Mouse (Mus musculus) intestine, embryonic 16.5 days (tissue): ENCODE results near the gene Ccdc113. TPM values are rescaled to one million over a fixed set of nuclear protein-coding genes. Genes with fewer than 3 reads are reported as not detected.
"Not testable (repeated sequence)": the region's sequence is repeated elsewhere in the genome, so short reads cannot be mapped to it uniquely, and the experiment has no call there.

Source experiments
- ATAC-seq: fragments of 200-750 bp; cut with Nextera tagmentation; 2 replicates; pipeline ENCODE4 v1.8.0; 2017; ENCODE audit warnings: moderate TSS enrichment, moderate library complexity
- H3K27ac ChIP-seq: fragments of 300-500 bp; sonication (generic); 2 replicates; pipeline ENCODE4 v1.5.1; 2014; ENCODE audit warnings: mild to moderate bottlenecking, low read length
- H3K27me3 ChIP-seq: fragments of 300-500 bp; sonication (generic); replicated peaks from 2 replicates; pipeline ENCODE4 v1.6.1; 2014; ENCODE audit warnings: low read length, control low read depth, mixed read lengths; ENCODE audit not compliant: control insufficient read depth, insufficient read depth
- H3K36me3 ChIP-seq: fragments of 300-500 bp; sonication (generic); 2 replicates; pipeline ENCODE4 v1.6.1; 2014; ENCODE audit warnings: low read length, control low read depth; ENCODE audit not compliant: control insufficient read depth, insufficient read depth
- H3K4me1 ChIP-seq: fragments of 300-500 bp; sonication (generic); 2 replicates; pipeline ENCODE4 v1.6.1; 2014; ENCODE audit warnings: low read length, control low read depth, mixed read lengths; ENCODE audit not compliant: control insufficient read depth, insufficient read depth
- H3K4me2 ChIP-seq: fragments of 300-500 bp; sonication (generic); 2 replicates; pipeline ENCODE4 v1.6.1; 2014; ENCODE audit warnings: low read depth, low read length, control low read depth
- H3K4me3 ChIP-seq: fragments of 300-500 bp; sonication (generic); 2 replicates; pipeline ENCODE4 v1.5.1; 2014; ENCODE audit warnings: mild to moderate bottlenecking, low read length
- H3K9ac ChIP-seq: fragments of 300-500 bp; sonication (generic); 2 replicates; pipeline ENCODE4 v1.6.1; 2014; ENCODE audit warnings: low read depth, low read length
- H3K9me3 ChIP-seq: fragments of 300-500 bp; sonication (generic); 2 replicates; pipeline ENCODE4 v1.6.1; 2016; ENCODE audit warnings: low read length, control low read depth; ENCODE audit not compliant: control insufficient read depth
- WGBS: fragments of 180-500 bp; shearing (Covaris S2); extraction: QIAGEN DNeasy Blood & Tissue Kit; methylation state at CpG from one replicate; pipeline ENCODE4 v1.1.7; 2014; 5-methylcytosine and 5-hydroxymethylcytosine counted together
- polyA plus RNA-seq: library from polyadenylated mRNA; unstranded; fragments of >200 nt; fragmentation: Nextera tagmentation; extraction: Ambion mirVana; gene quantifications from 2 replicates; pipeline ENCODE4 v1.2.1, GENCODE M21; 2015

Ccdc113 gene
- polyA plus RNA-seq, 1 experiment from 2014 or later, result not detected

GRCm38 (mm10) chr8:95590539-95590938 lies 56.7 kb downstream of the Ccdc113 start:
- Histone ChIP-seq H3K9ac (no peak overlapping the region), H3K27ac (no peak overlapping the region), H3K27me3 (no peaks in the 10 kb centered on the region), H3K4me2 (no peak overlapping the region), H3K4me3 (no peak overlapping the region), H3K9me3 (no peaks in the 10 kb centered on the region), H3K4me1 (no peaks in the 10 kb centered on the region), H3K36me3 (no peaks in the 10 kb centered on the region)
- 80% methylated on average over 4 of the region's 4 CpGs for WGBS
- ATAC-seq, result no peak

DNA sequence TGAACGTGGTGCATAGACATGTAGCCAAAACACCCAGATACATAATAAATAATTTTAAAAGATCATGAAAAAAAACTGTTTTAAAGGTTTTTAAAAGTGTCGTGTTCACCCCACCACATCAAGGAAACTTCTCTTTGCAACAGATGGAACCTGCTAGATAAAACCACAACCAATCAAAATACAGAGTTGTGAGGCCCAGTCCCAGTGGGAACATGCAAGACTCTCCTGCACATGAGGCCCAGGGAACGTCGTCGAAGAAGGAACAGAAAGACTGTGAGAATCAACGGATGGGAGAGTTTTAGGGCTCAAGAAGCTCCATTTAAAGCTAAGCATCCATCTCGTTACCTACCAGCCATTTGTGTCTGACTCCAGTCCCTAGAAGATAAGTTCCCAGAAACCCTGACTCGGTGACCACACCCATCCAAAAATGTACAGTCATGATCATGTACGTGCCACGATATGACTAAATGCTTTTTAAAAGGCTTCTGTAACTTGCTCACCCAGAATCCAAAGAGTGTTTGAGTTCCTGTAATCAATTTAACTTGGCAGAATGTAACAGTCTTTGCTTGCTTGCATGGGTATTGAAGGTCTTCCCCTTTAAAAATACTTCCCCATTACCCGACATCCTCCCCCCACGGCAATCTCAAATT lies 58.4 kb downstream of the Ccdc113 start:
- H3K36me3 ChIP-seq, result no peaks in the 10 kb centered on the region
- no peaks in the 10 kb centered on the region for H3K9me3 ChIP-seq
- H3K27me3 ChIP-seq, result no peaks in the 10 kb centered on the region
- H3K4me1 ChIP-seq, result no peaks in the 10 kb centered on the region
- no peak overlapping the region for H3K9ac ChIP-seq
- no peak overlapping the region for H3K4me2 ChIP-seq
- no peak overlapping the region for H3K27ac ChIP-seq
- no peak overlapping the region for H3K4me3 ChIP-seq
- no peak for ATAC-seq
- 87% methylated on average over 12 of the region's 12 CpGs for WGBS

DNA sequence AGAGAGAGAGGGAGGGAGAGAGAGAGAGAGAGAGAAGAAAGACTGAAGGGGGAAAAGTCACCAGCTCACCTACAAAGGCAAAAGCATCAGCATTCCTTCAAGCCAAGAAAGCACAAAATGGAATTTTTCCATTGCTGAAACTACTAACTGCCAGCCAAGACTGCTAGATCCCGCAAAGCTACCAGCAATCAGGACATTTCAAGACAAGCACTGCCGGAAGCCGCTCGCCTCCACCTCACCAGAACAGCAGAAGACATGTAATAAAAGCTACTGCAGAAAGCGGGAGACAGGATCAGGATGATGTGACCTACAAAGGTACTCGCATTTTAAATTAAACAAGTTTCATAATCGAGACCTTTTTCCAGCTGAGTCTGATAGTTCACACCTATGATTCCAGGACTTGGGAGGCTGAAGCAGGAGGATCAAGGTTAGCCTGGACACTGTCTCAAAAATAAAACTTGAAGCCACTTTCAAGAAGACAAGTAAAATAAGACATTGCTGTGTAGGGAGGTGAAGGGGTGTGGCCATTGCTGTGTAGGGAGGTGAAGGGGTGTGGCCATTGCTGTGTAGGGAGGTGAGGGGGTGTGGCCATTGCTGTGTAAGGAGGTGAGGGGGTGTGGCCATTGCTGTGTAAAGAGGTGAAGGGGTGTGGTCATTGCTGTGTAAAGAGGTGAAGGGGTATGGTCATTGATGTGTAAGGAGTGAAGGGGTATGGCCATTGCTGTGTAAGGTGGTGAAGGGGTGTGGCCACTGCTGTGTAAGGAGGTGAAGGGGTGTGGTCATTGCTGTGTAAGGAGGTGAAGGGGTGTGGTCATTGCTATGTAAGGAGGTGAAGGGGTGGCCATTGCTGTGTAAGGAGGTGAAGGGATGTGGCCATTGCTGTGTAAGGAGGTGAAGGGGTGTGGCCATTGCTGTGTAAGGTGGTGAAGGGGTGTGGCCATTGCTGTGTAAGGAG lies 59.8 kb downstream of the Ccdc113 start:
- Histone ChIP-seq H3K4me2 (no peak overlapping the region), H3K27me3 (no peaks in the 10 kb centered on the region), H3K4me3 (no peak overlapping the region), H3K4me1 (no peaks in the 10 kb centered on the region), H3K36me3 (no peaks in the 10 kb centered on the region), H3K27ac (no peak overlapping the region), H3K9me3 (no peaks in the 10 kb centered on the region), H3K9ac (no peak overlapping the region)
- 91% methylated on average over 7 of the region's 7 CpGs for WGBS
- ATAC-seq, result no peak

DNA sequence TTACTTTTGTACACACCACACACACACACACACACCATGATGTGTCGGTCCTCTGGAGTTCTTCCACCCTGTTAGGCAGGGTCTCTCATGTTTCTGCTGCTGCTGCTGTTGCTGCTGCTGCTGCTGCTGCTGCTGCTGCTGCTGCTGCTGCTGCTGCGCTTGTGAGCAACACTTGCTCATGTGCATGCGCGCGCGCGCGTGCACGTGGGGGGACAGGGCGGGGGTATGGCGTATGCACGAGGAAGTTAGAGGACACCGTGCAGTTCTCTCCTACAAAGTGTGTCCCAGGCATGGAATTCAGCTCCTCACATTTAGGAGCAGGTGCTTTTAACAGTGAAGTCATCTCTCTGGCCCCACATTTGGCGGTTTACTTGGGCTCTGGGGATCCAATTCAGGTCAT lies 61.2 kb downstream of the Ccdc113 start:
- Histone ChIP-seq H3K27me3 (no peaks in the 10 kb centered on the region), H3K4me2 (no peak overlapping the region), H3K4me1 (no peaks in the 10 kb centered on the region), H3K9me3 (no peaks in the 10 kb centered on the region), H3K9ac (no peak overlapping the region), H3K36me3 (no peaks in the 10 kb centered on the region), H3K4me3 (no peak overlapping the region), H3K27ac (no peak overlapping the region)
- WGBS, result 79% methylated on average over 14 of the region's 14 CpGs
- ATAC-seq, result no peak

GRCm38 (mm10) chr8:95596841-95597241 lies 63.0 kb downstream of the Ccdc113 start:
- H3K36me3 ChIP-seq, result no peaks in the 10 kb centered on the region
- H3K4me1 ChIP-seq, result no peaks in the 10 kb centered on the region
- no peak for ATAC-seq
- no peak overlapping the region for H3K4me3 ChIP-seq
- H3K27ac ChIP-seq, result no peak overlapping the region
- 42% methylated on average over 4 of the region's 4 CpGs for WGBS
- H3K9ac ChIP-seq, result no peak overlapping the region
- H3K9me3 ChIP-seq, result no peaks in the 10 kb centered on the region
- H3K4me2 ChIP-seq, result no peak overlapping the region
- H3K27me3 ChIP-seq, result no peaks in the 10 kb centered on the region

GRCm38 (mm10) chr8:95599861-95600260 lies 66.0 kb downstream of the Ccdc113 start:
- Histone ChIP-seq H3K27ac (no peak overlapping the region), H3K9ac (no peak overlapping the region), H3K4me3 (no peak overlapping the region), H3K36me3 (no peaks in the 10 kb centered on the region), H3K9me3 (no peaks in the 10 kb centered on the region), H3K4me1 (no peaks in the 10 kb centered on the region), H3K4me2 (no peak overlapping the region), H3K27me3 (no peaks in the 10 kb centered on the region)
- 9% methylated on average over 11 of the region's 11 CpGs for WGBS
- ATAC-seq, result 0 out of 2 replicates have a peak, but pooled peaks have one; percentile 36

GRCm38 (mm10) chr8:95601306-95601705 lies 67.4 kb downstream of the Ccdc113 start:
- no peak for ATAC-seq
- 73% methylated on average over 15 of the region's 15 CpGs for WGBS
- Histone ChIP-seq H3K9ac (no peak overlapping the region), H3K4me1 (no peaks in the 10 kb centered on the region), H3K9me3 (no peaks in the 10 kb centered on the region), H3K4me3 (no peak overlapping the region), H3K27me3 (no peaks in the 10 kb centered on the region), H3K36me3 (no peaks in the 10 kb centered on the region), H3K4me2 (no peak overlapping the region), H3K27ac (no peak overlapping the region)

DNA sequence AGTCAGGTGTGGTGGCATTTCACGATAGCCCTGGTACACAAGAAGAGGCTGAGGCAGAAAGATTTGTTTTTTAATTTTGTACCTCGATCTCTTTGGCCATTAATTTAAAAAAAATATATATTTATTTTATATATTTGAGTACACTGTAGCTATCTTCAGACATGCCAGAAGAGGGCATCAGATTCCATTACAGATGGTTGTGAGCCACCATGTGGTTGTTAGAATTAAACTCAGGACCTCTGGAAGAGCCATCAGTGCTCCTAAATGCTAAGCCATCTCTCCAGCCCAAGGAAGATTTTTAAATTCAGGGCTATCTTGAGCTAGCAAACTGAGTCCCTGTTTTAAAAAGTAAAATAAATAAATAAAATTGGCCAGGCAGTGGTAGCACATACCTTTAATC lies 68.3 kb downstream of the Ccdc113 start:
- 73% methylated on average over 2 of the region's 2 CpGs for WGBS
- Histone ChIP-seq H3K9me3 (no peaks in the 10 kb centered on the region), H3K9ac (no peak overlapping the region), H3K4me1 (no peaks in the 10 kb centered on the region), H3K27ac (no peak overlapping the region), H3K4me3 (no peak overlapping the region), H3K27me3 (no peaks in the 10 kb centered on the region), H3K36me3 (no peaks in the 10 kb centered on the region), H3K4me2 (no peak overlapping the region)
- ATAC-seq, result no peak

GRCm38 (mm10) chr8:95606509-95606908 lies 72.6 kb downstream of the Ccdc113 start:
- H3K27ac ChIP-seq, H3K36me3 ChIP-seq, H3K4me3 ChIP-seq, H3K9ac ChIP-seq, H3K27me3 ChIP-seq, H3K4me1 ChIP-seq, H3K9me3 ChIP-seq, H3K4me2 ChIP-seq, ATAC-seq: not testable (repeated sequence)
- 17% methylated on average over 4 of the region's 5 CpGs for WGBS
